Mouse (Mus musculus) kidney, embryonic 14.5 days (tissue): Measurements from ENCODE around the gene Gm49396. TPM values are rescaled to one million over a fixed set of nuclear protein-coding genes. Genes with fewer than 3 reads are reported as not detected.

Experiments
- ATAC-seq: fragments of 200-750 bp; cut with Nextera tagmentation; 2 replicates; pipeline ENCODE4 v1.8.0; 2017; ENCODE audit warnings: moderate number of reproducible peaks, mild to moderate bottlenecking, moderate TSS enrichment, moderate library complexity; ENCODE audit not compliant: low FRiP score, low TSS enrichment
- H3K27ac ChIP-seq: fragments of 300-500 bp; sonication (generic); 2 replicates; pipeline ENCODE4 v1.5.1; 2014; ENCODE audit warnings: low read depth, mild to moderate bottlenecking, low read length, moderate library complexity, mixed read lengths
- H3K27me3 ChIP-seq: fragments of 300-500 bp; sonication (generic); 2 replicates; pipeline ENCODE4 v1.6.1; 2014; ENCODE audit warnings: mild to moderate bottlenecking, low read length; ENCODE audit not compliant: control insufficient read depth, insufficient read depth
- H3K36me3 ChIP-seq: fragments of 300-500 bp; sonication (generic); 2 replicates; pipeline ENCODE4 v1.6.1; 2014; ENCODE audit warnings: low read length, mixed read lengths; ENCODE audit not compliant: control insufficient read depth, insufficient read depth
- H3K4me1 ChIP-seq: fragments of 300-500 bp; sonication (generic); 2 replicates; pipeline ENCODE4 v1.6.1; 2014; ENCODE audit warnings: low read length, mixed read lengths; ENCODE audit not compliant: control insufficient read depth, insufficient read depth
- H3K4me2 ChIP-seq: fragments of 300-500 bp; sonication (generic); replicated peaks from 2 replicates; pipeline ENCODE4 v1.6.1; 2014; ENCODE audit warnings: low read depth, mild to moderate bottlenecking, low read length
- H3K4me3 ChIP-seq: fragments of 300-500 bp; sonication (generic); 2 replicates; pipeline ENCODE4 v1.5.1; 2014; ENCODE audit warnings: mild to moderate bottlenecking, low read length
- H3K9ac ChIP-seq: fragments of 300-500 bp; sonication (generic); 2 replicates; pipeline ENCODE4 v1.6.1; 2014; ENCODE audit warnings: low read depth, mild to moderate bottlenecking, low read length, moderate library complexity
- H3K9me3 ChIP-seq: fragments of 300-500 bp; sonication (generic); 2 replicates; pipeline ENCODE4 v1.6.1; 2016; ENCODE audit warnings: low read length; ENCODE audit not compliant: control insufficient read depth
- WGBS: fragments of 180-500 bp; shearing (Covaris S2); extraction: QIAGEN DNeasy Blood & Tissue Kit; methylation state at CpG from one replicate; pipeline ENCODE4 v1.1.7; 2014; 5-methylcytosine and 5-hydroxymethylcytosine counted together
- polyA plus RNA-seq: library from polyadenylated mRNA; unstranded; fragments of >200 nt; fragmentation: Nextera tagmentation; extraction: Ambion mirVana; gene quantifications from 2 replicates; pipeline ENCODE4 v1.2.1, GENCODE M21; 2014

Gene Gm49396
- polyA plus RNA-seq, 1 experiment from 2014 or later, result 11.3 TPM

DNA sequence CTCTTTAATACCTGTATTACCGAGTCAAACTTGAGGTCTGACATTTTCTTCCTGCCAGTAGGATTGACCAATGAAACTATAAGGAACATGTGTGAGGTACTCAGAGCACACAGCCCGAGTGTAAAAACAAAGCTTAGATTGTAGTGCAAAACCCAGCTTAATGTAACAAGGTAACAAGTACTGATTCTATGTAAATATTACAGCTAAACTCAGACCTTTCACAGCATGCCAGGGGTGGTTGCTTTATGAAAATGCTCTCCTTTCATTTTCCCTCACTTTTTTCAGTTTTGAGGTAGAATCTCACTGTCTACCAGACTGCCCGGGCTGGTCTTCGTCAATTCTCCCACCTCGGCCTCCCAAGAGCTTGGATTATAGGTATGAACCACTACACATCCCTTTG, 32.9 kb downstream of the Gm49396 start:
- no peak overlapping the region for H3K4me3 ChIP-seq
- 84% methylated on average over 5 of the region's 5 CpGs for whole genome bisulfite sequencing
- no peaks in the 10 kb centered on the region for H3K9me3 ChIP-seq
- H3K27me3 ChIP-seq, result no peaks in the 10 kb centered on the region
- H3K9ac ChIP-seq, result no peak overlapping the region
- H3K36me3 ChIP-seq, result no peaks in the 10 kb centered on the region
- H3K4me1 ChIP-seq, result no peaks in the 10 kb centered on the region
- no peak overlapping the region for H3K4me2 ChIP-seq
- ATAC-seq, result no peak
- no peak overlapping the region for H3K27ac ChIP-seq

DNA sequence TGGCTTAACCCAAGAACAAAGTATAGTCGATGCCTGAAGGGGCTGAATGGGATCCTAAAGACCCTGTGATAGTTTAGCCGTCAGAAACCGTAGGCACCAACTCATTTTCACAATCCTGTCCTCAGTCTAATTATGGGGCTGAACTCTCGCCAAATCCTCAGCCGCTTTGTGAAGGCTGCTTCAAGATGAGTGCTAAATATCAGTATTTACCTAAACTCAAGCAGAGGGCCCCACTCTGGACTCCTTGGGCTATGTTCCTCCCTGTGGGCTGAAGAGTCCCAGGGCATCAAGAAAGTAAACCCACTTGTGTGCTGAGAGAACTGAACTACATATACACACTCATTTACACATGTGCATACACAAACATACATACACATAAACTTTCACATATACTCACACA, 33.7 kb downstream of the Gm49396 start:
- Histone ChIP-seq H3K36me3 (no peaks in the 10 kb centered on the region), H3K4me2 (no peak overlapping the region), H3K9me3 (no peaks in the 10 kb centered on the region), H3K9ac (no peak overlapping the region), H3K4me3 (no peak overlapping the region), H3K27ac (no peak overlapping the region), H3K27me3 (no peaks in the 10 kb centered on the region), H3K4me1 (no peaks in the 10 kb centered on the region)
- 79% methylated on average over 5 of the region's 5 CpGs for WGBS
- ATAC-seq, result no peak

DNA sequence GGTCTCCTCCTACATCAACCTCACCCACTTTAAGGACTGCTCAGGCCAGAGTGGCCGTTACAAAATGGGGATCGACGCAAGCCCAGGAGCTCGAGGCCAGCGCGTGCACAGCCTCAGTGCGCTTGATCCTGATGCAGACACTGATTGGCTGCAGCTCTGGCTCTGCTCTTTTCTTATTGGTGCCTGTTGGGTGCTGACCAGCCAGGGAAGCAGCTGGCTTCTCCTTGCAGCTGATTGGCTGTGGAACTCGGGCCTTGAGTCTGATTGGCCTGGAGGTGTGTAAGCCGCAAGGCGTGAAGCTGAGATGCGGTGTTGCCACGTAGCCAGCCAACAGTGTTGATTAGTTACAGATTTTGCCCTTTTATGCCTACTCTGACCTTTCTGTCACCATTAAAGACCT, 35.6 kb downstream of the Gm49396 start, which contains the start of gene Zbtb32:
Gene Zbtb32 (minus strand): TSS at position 124 of the 400 bp plus-strand sequence.
- Histone ChIP-seq H3K4me1 (0 out of 2 replicates have a peak, but pooled peaks cover 2% of the 10 kb centered on the region), H3K36me3 (no peaks in the 10 kb centered on the region), H3K27me3 (no peaks in the 10 kb centered on the region), H3K9me3 (no peaks in the 10 kb centered on the region), H3K4me3 (no peak within 1 kb of the TSS), H3K27ac (no peak within 1 kb of the TSS), H3K9ac (no peak within 1 kb of the TSS), H3K4me2 (no peak within 1 kb of the TSS)
- no peak for ATAC-seq
- WGBS, result 91% methylated on average over 12 of the region's 12 CpGs

DNA sequence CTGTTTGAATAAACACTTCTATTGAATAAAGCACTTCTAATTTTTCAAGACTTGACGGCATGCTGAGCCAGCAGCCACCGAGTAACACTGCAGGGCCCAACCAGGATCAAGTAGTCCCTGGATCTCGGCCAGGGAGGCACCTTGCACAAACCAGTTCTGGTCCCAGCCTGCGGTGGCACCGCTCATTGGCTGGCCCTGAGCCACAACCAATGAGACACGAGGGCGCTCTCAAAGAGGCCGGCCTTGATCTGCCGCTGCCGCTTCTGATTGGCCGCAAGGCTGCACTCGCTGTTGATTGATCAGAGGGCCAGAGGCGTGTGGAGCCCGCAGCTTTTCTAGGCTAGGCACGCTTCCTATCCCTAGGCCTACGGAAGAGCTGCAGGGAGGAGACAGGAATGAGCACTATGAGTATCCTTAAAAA, 36.8 kb downstream of the Gm49396 start:
- Histone ChIP-seq H3K4me2 (no peak overlapping the region), H3K27ac (no peak overlapping the region), H3K9ac (no peak overlapping the region)

DNA sequence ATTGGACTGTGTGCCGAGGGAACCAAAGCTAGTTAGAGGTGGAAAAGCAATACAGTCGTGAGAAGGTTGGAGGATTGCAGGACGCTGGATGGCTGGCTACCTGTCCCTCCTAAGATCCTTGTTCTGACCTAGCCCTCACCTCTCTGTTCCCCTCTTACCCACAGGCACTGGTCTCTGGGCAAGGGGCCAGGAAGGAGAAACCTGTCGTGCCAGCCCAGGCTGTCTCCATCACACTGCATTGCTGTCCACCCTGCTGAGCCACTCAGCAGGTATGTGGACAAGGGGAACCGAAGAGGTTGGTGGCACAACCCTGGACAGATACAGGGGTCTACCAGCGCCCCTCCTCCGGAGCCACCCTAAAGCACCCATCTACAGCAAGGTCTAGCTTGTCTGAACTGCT, 37.5 kb downstream of the Gm49396 start:
- Histone ChIP-seq H3K27me3 (no peaks in the 10 kb centered on the region), H3K9me3 (no peaks in the 10 kb centered on the region), H3K9ac (no peak overlapping the region), H3K4me2 (no peak overlapping the region), H3K27ac (no peak overlapping the region), H3K4me3 (no peak overlapping the region), H3K4me1 (0 out of 2 replicates have a peak, but pooled peaks cover 3% of the 10 kb centered on the region), H3K36me3 (no peaks in the 10 kb centered on the region)
- no peak for ATAC-seq
- 79% methylated on average over 7 of the region's 7 CpGs for WGBS

More for the DNA sequence above, 36.8 kb downstream of the Gm49396 start:
- ATAC-seq, result peak; percentile 95
- WGBS, result 2% methylated on average over 16 of the region's 16 CpGs
- H3K4me3 ChIP-seq, result no peak overlapping the region
- H3K4me1 ChIP-seq, result 0 out of 2 replicates have a peak, but pooled peaks cover 3% of the 10 kb centered on the region
- H3K9me3 ChIP-seq, result no peaks in the 10 kb centered on the region
- no peaks in the 10 kb centered on the region for H3K36me3 ChIP-seq
- H3K27me3 ChIP-seq, result no peaks in the 10 kb centered on the region

GRCm38 (mm10) chr7:30602583-30602982, 39.4 kb downstream of the Gm49396 start:
- 0 out of 2 replicates have a peak, but pooled peaks cover 3% of the 10 kb centered on the region for H3K4me1 ChIP-seq
- ATAC-seq, result no peak
- H3K4me3 ChIP-seq, result no peak overlapping the region
- H3K9ac ChIP-seq, result no peak overlapping the region
- no peak overlapping the region for H3K4me2 ChIP-seq
- no peaks in the 10 kb centered on the region for H3K36me3 ChIP-seq
- 22% methylated on average over 3 of the region's 3 CpGs for WGBS
- H3K9me3 ChIP-seq, result no peaks in the 10 kb centered on the region
- H3K27ac ChIP-seq, result no peak overlapping the region
- H3K27me3 ChIP-seq, result no peaks in the 10 kb centered on the region

- 37% methylated on average over 8 of the region's 8 CpGs for WGBS
- H3K4me3 ChIP-seq, result no peak overlapping the region
- no peaks in the 10 kb centered on the region for H3K9me3 ChIP-seq
- H3K27me3 ChIP-seq, result no peaks in the 10 kb centered on the region
- no peak overlapping the region for H3K9ac ChIP-seq
- no peak overlapping the region for H3K27ac ChIP-seq
- H3K4me2 ChIP-seq, result no peak overlapping the region
- 0 out of 2 replicates have a peak, but pooled peaks cover 3% of the 10 kb centered on the region for H3K4me1 ChIP-seq
- no peak for ATAC-seq
- no peaks in the 10 kb centered on the region for H3K36me3 ChIP-seq
Measured at GRCm38 (mm10) chr7:30604424-30604823, 41.3 kb downstream of the Gm49396 start.

- no peak for ATAC-seq
- H3K27me3 ChIP-seq, result no peaks in the 10 kb centered on the region
- no peak overlapping the region for H3K27ac ChIP-seq
- 0 out of 2 replicates have a peak, but pooled peaks cover 3% of the 10 kb centered on the region for H3K4me1 ChIP-seq
- no peaks in the 10 kb centered on the region for H3K9me3 ChIP-seq
- H3K4me2 ChIP-seq, result no peak overlapping the region
- no peaks in the 10 kb centered on the region for H3K36me3 ChIP-seq
- WGBS, result 93% methylated on average over 8 of the region's 8 CpGs
- no peak overlapping the region for H3K9ac ChIP-seq
- no peak overlapping the region for H3K4me3 ChIP-seq
Measured at GRCm38 (mm10) chr7:30604944-30605343, 41.8 kb downstream of the Gm49396 start.

DNA sequence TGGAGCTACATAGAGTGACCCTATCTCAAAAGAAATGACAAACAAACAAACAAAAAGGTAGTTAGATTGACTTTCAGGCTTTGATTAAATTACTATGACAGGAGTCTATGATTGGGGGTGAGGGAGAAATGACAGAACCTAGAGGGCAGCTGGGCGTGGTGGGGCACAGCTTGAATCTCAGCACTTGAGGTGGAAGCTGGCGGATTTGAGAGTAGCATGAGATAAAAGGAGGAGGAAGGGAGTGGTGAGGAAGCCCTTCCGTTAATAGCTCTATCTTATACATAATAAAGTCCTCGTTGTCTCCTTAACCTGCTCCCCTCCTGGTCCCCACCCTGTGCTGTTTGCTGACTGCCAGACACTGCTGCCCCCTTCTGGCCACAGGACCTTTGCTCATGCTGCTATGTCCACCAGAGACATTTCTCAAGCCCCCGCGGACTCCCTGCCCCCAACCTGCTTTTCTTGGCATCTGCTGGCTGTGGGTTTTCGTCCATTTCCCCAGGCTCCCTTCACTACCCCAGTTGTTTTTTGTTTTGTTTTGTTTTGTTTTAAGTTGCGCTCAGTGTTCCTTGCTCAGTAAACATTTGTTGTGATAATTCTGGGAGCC, 44.7 kb downstream of the Gm49396 start:
- Histone ChIP-seq H3K4me3 (no peak overlapping the region), H3K4me1 (peaks cover 3% of the 10 kb centered on the region; the same call in 1 of the 2 replicates), H3K36me3 (no peaks in the 10 kb centered on the region), H3K9me3 (no peaks in the 10 kb centered on the region), H3K9ac (no peak overlapping the region), H3K27me3 (no peaks in the 10 kb centered on the region), H3K4me2 (no peak overlapping the region), H3K27ac (no peak overlapping the region)
- ATAC-seq, result peak; percentile 41; the same call in 1 of the 2 replicates
- 28% methylated on average over 8 of the region's 8 CpGs for WGBS
